Mouse (Mus musculus) cerebellum, adult 9-10 months (tissue): ENCODE results near the gene Zdhhc6.
A peak's percentile ranks its signal among the peaks of the same experiment; 100 is the strongest.

Experiments
- DNase-seq: peaks from one replicate; pipeline ENCODE4 v3.0.0; 2022

The Zdhhc6 gene

GRCm38 (mm10) chr19:55256156-55256555 is 59.7 kb downstream of the Zdhhc6 start:
- no peak for DNase-seq

- DNase-seq: peak; percentile 22
These were observed 61.3 kb downstream of the Zdhhc6 start for GRCm38 (mm10) chr19:55254513-55255016.

- peak; percentile 59 for DNase-seq
These were observed 62.0 kb downstream of the Zdhhc6 start for GRCm38 (mm10) chr19:55253570-55254441.

GRCm38 (mm10) chr19:55253239-55253569 is 62.6 kb downstream of the Zdhhc6 start:
- DNase-seq: no peak

GRCm38 (mm10) chr19:55251383-55252124 is 64.3 kb downstream of the Zdhhc6 start, which contains the start of gene Acsl5:
Gene Acsl5, plus strand, starts transcription at chr19:55251938.
- no peak for DNase-seq

GRCm38 (mm10) chr19:55250451-55250850 is 65.4 kb downstream of the Zdhhc6 start:
- no peak for DNase-seq

GRCm38 (mm10) chr19:55247991-55248520 is 67.8 kb downstream of the Zdhhc6 start:
- no peak for DNase-seq

- DNase-seq: no peak
These were observed 68.3 kb downstream of the Zdhhc6 start for GRCm38 (mm10) chr19:55247563-55247962.

GRCm38 (mm10) chr19:55244791-55245231 is 71.0 kb downstream of the Zdhhc6 start:
- no peak for DNase-seq

GRCm38 (mm10) chr19:55241186-55241645 is 74.6 kb downstream of the Zdhhc6 start, which contains the start of gene Gucy2g:
Gene Gucy2g, minus strand, starts transcription at chr19:55241236.
- no peak for DNase-seq

- no peak for DNase-seq
These were observed 75.9 kb downstream of the Zdhhc6 start for GRCm38 (mm10) chr19:55239766-55240426.

- no peak for DNase-seq
These were observed 79.3 kb downstream of the Zdhhc6 start for GRCm38 (mm10) chr19:55236564-55236963.

- DNase-seq: no peak
These were observed 79.8 kb downstream of the Zdhhc6 start for GRCm38 (mm10) chr19:55236026-55236425.

- no peak for DNase-seq
These were observed 83.7 kb downstream of the Zdhhc6 start for GRCm38 (mm10) chr19:55232136-55232535.

GRCm38 (mm10) chr19:55231081-55231480 is 84.8 kb downstream of the Zdhhc6 start:
- DNase-seq: no peak

GRCm38 (mm10) chr19:55227135-55227534 is 88.7 kb downstream of the Zdhhc6 start:
- DNase-seq: no peak

- no peak for DNase-seq
These were observed 89.2 kb downstream of the Zdhhc6 start for GRCm38 (mm10) chr19:55226621-55227020.

- DNase-seq: no peak
These were observed 93.6 kb downstream of the Zdhhc6 start for GRCm38 (mm10) chr19:55222268-55222667.
